8 mouse cellular contexts compared by ENCODE assay signal in genomic region chr7:4741672-4742481, GRCm38 (mm10). TPM values are rescaled to one million over a fixed set of nuclear protein-coding genes. Genes with fewer than 3 reads are reported as not detected.
A peak's percentile ranks its signal among the peaks of the same experiment; 100 is the strongest.
DNase-seq lines count a peak whose midpoint lies in the region; ATAC-seq and TF ChIP-seq lines count a peak whose summit lies in the region.

No protein-coding gene starts in this region.

- peaks cover 51% of the 10 kb centered on the region for H3K36me3 ChIP-seq in embryonic facial prominence, embryonic 10.5 days (replicated peaks)
- H3K36me3 ChIP-seq in limb, embryonic 11.5 days (ENCODE audit: control insufficient read depth, insufficient read depth, low read length): peaks cover 9% of the 10 kb centered on the region
- peaks cover 30% of the 10 kb centered on the region for H3K36me3 ChIP-seq in small intestine, adult 2 months (ENCODE audit: control insufficient read depth, insufficient read depth, low read length)

- peak overlapping the region; percentile 84 for H3K4me3 ChIP-seq in left cerebral cortex, adult 2 months
- peak overlapping the region; percentile 88 for H3K4me3 ChIP-seq in embryonic facial prominence, embryonic 10.5 days
- H3K4me3 ChIP-seq in limb, embryonic 11.5 days (ENCODE audit: low read depth, low read length): peak overlapping the region; percentile 76; the same call in 1 of the 2 replicates
- H3K4me3 ChIP-seq in small intestine, adult 2 months (ENCODE audit: low read depth, low read length): no peak overlapping the region

- H3K9ac ChIP-seq in limb, embryonic 11.5 days (ENCODE audit: low read length): no peak overlapping the region

- WGBS in embryonic facial prominence, embryonic 10.5 days: 85% methylated on average over 21 of the region's 21 CpGs
- WGBS in limb, embryonic 11.5 days: 86% methylated on average over 21 of the region's 21 CpGs
- WGBS in small intestine, adult 2 months: 86% methylated on average over 21 of the region's 21 CpGs

- H3K9me3 ChIP-seq in embryonic facial prominence, embryonic 10.5 days: no peaks in the 10 kb centered on the region
- no peaks in the 10 kb centered on the region for H3K9me3 ChIP-seq in limb, embryonic 11.5 days (ENCODE audit: control insufficient read depth, low read length)

- peaks cover 48% of the 10 kb centered on the region for H3K4me1 ChIP-seq in embryonic facial prominence, embryonic 10.5 days
- peaks cover 6% of the 10 kb centered on the region for H3K4me1 ChIP-seq in limb, embryonic 11.5 days (ENCODE audit: control insufficient read depth, insufficient read depth, low read length)
- peaks cover 8% of the 10 kb centered on the region for H3K4me1 ChIP-seq in small intestine, adult 2 months (ENCODE audit: control insufficient read depth, insufficient read depth, insufficient read length, low read length)

- ATAC-seq in limb, embryonic 11.5 days (ENCODE audit: insufficient number of reproducible peaks, low FRiP score, low TSS enrichment, low read depth): no peak

- H3K27me3 ChIP-seq in embryonic facial prominence, embryonic 10.5 days (replicated peaks; ENCODE audit: low read depth, poor library complexity, severe bottlenecking): no peaks in the 10 kb centered on the region
- no peaks in the 10 kb centered on the region for H3K27me3 ChIP-seq in limb, embryonic 11.5 days (ENCODE audit: control insufficient read depth, insufficient read depth, low read length)
- H3K27me3 ChIP-seq in small intestine, adult 2 months (ENCODE audit: control insufficient read depth, insufficient read depth, low read length): no peaks in the 10 kb centered on the region

- H3K4me2 ChIP-seq in limb, embryonic 11.5 days (ENCODE audit: low read depth, severe bottlenecking): peak overlapping the region; percentile 85; the same call in 1 of the 2 replicates

- no peak for TF ChIP-seq POLR2A in small intestine, adult 2 months (IDR thresholded peaks at IDR 0.05; ENCODE audit: low read depth, low read length)

- DNase-seq in left cerebral cortex, adult 2 months (ENCODE audit: extremely low spot score in 1 of 2, low spot score in 2 of 2): no peak
- no peak for DNase-seq in left cerebral cortex, postnatal 25 days (ENCODE audit: low spot score in 2 of 2)
- DNase-seq in embryonic facial prominence, embryonic 10.5 days (ENCODE audit: low spot score): no peak
- no peak for DNase-seq in limb, embryonic 11.5 days (ENCODE audit: low spot score)
- DNase-seq in thymus, postnatal 25 days: no peak
- no peak for DNase-seq in embryo, embryonic 10 days (ENCODE audit: low spot score)
- no peak for DNase-seq in layer of hippocampus, adult 9-11 months

- intact Hi-C loops in left cerebral cortex, adult 2 months (cut with DNase I): loop anchor here (2.0 kb wide), 1 partner anchor 49 kb away; no protein-coding TSS in a partner anchor
- intact Hi-C loops in left cerebral cortex, postnatal 25 days (cut with DNase I): no loop called here

- no peak for TF ChIP-seq CTCF in left cerebral cortex, adult 2 months (IDR thresholded peaks at IDR 0.05)
- no peak for TF ChIP-seq CTCF in small intestine, adult 2 months (IDR thresholded peaks at IDR 0.05; ENCODE audit: extremely low read depth, insufficient read length, insufficient replicate concordance, low read depth, low read length)

- peak overlapping the region; percentile 92 for H3K27ac ChIP-seq in left cerebral cortex, adult 2 months
- H3K27ac ChIP-seq in embryonic facial prominence, embryonic 10.5 days (replicated peaks): peak overlapping the region; percentile 94; the same call in 1 of the 2 replicates
- no peak overlapping the region for H3K27ac ChIP-seq in limb, embryonic 11.5 days (replicated peaks; ENCODE audit: low read depth, low read length)
- H3K27ac ChIP-seq in small intestine, adult 2 months (ENCODE audit: insufficient read depth, low read depth, low read length): peak overlapping the region; percentile 94

RNA-seq across cellular contexts. Expression of gene Kmt5c, which starts 2.0 kb away (rescaled TPM):
- 10 to 100 TPM; 23.8 to 31.1 TPM for total RNA-seq in left cerebral cortex, adult 2 months (2021)
- total RNA-seq in left cerebral cortex, postnatal 25 days (2021): 10 to 100 TPM; 25.0 to 30.4 TPM
- polyA plus RNA-seq in embryonic facial prominence, embryonic 10.5 days (2016; fragmentation: Nextera tagmentation; extraction: Ambion mirVana): 102 and 103 TPM in 2 replicates
- polyA plus RNA-seq in limb, embryonic 11.5 days (2014; fragmentation: Nextera tagmentation; extraction: Ambion mirVana): 76.2 and 80.5 TPM in 2 replicates
- polyA plus RNA-seq in small intestine, adult 2 months (2012; rRNA removed): 94.7 and 254 TPM in 2 replicates

RNA-seq across cellular contexts. Expression of gene Cox6b2, which starts 11.0 kb away (rescaled TPM):
- total RNA-seq in left cerebral cortex, adult 2 months (2021): 1 to 10 TPM; 3.8 to 4.8 TPM
- total RNA-seq in left cerebral cortex, postnatal 25 days (2021): 1 to 10 TPM; 4.6 to 5.9 TPM
- 42.5 and 46.0 TPM in 2 replicates for polyA plus RNA-seq in embryonic facial prominence, embryonic 10.5 days (2016; fragmentation: Nextera tagmentation; extraction: Ambion mirVana)
- polyA plus RNA-seq in limb, embryonic 11.5 days (2014; fragmentation: Nextera tagmentation; extraction: Ambion mirVana): 36.9 and 38.4 TPM in 2 replicates
- 5.7 and 45.8 TPM in 2 replicates for polyA plus RNA-seq in small intestine, adult 2 months (2012; rRNA removed)

RNA-seq across cellular contexts. Expression of gene Tmem150b, which starts 16.8 kb away (rescaled TPM):
- total RNA-seq in left cerebral cortex, adult 2 months (2021): not detected
- not detected for total RNA-seq in left cerebral cortex, postnatal 25 days (2021)
- polyA plus RNA-seq in embryonic facial prominence, embryonic 10.5 days (2016; fragmentation: Nextera tagmentation; extraction: Ambion mirVana): 0.14 and 0.20 TPM in 2 replicates
- polyA plus RNA-seq in limb, embryonic 11.5 days (2014; fragmentation: Nextera tagmentation; extraction: Ambion mirVana): 0.16 and 0.19 TPM in 2 replicates
- 44.4 and 122 TPM in 2 replicates for polyA plus RNA-seq in small intestine, adult 2 months (2012; rRNA removed)

RNA-seq across cellular contexts. Expression of gene Fam71e2, which starts 29.2 kb away (rescaled TPM):
- total RNA-seq in left cerebral cortex, adult 2 months (2021): not detected
- total RNA-seq in left cerebral cortex, postnatal 25 days (2021): not detected
- polyA plus RNA-seq in embryonic facial prominence, embryonic 10.5 days (2016; fragmentation: Nextera tagmentation; extraction: Ambion mirVana): not detected in 2 replicates
- not detected in 2 replicates for polyA plus RNA-seq in limb, embryonic 11.5 days (2014; fragmentation: Nextera tagmentation; extraction: Ambion mirVana)
- not detected in 2 replicates for polyA plus RNA-seq in small intestine, adult 2 months (2012; rRNA removed)

RNA-seq across cellular contexts. Expression of gene Il11, which starts 40.8 kb away (rescaled TPM):
- total RNA-seq in left cerebral cortex, adult 2 months (2021): under 1 TPM; 0.36 to 0.58 TPM
- total RNA-seq in left cerebral cortex, postnatal 25 days (2021): under 1 TPM; 0.69 to 0.83 TPM
- polyA plus RNA-seq in embryonic facial prominence, embryonic 10.5 days (2016; fragmentation: Nextera tagmentation; extraction: Ambion mirVana): 0.15 and 0.19 TPM in 2 replicates
- not detected in 2 replicates for polyA plus RNA-seq in limb, embryonic 11.5 days (2014; fragmentation: Nextera tagmentation; extraction: Ambion mirVana)
- polyA plus RNA-seq in small intestine, adult 2 months (2012; rRNA removed): 0.25 and 0.32 TPM in 2 replicates

Comparison
In these comparisons a context has a peak if more than half of its experiments do, and no peak if none do; other contexts are left out.
1. RNA of gene Tmem150b, which starts 16.8 kb away (polyA plus RNA-seq): 44.4 to 122 TPM in small intestine, adult 2 months; 0.16 to 0.19 TPM in limb, embryonic 11.5 days and 0.14 to 0.20 TPM in embryonic facial prominence, embryonic 10.5 days; every median in the first group is over 10 times any median in the second.